Mouse (Mus musculus) cortical plate, adult 2 months (tissue): ENCODE results near the gene Wars2.

Experiments used
- CTCF ChIP-seq: fragments of 200-500 bp; IDR thresholded peaks from 2 replicates; pipeline ENCODE4 v1.5.1; 2011; ENCODE audit warnings: mild to moderate bottlenecking, control low read depth, low read length; ENCODE audit not compliant: insufficient read depth; ENCODE audit errors: extremely low read depth
- POLR2A ChIP-seq: fragments of 200-500 bp; IDR thresholded peaks from 2 replicates; pipeline ENCODE4 v1.6.1; 2011; ENCODE audit warnings: mild to moderate bottlenecking, low read length, control low read depth; ENCODE audit not compliant: insufficient read depth; ENCODE audit errors: extremely low read depth

DNA sequence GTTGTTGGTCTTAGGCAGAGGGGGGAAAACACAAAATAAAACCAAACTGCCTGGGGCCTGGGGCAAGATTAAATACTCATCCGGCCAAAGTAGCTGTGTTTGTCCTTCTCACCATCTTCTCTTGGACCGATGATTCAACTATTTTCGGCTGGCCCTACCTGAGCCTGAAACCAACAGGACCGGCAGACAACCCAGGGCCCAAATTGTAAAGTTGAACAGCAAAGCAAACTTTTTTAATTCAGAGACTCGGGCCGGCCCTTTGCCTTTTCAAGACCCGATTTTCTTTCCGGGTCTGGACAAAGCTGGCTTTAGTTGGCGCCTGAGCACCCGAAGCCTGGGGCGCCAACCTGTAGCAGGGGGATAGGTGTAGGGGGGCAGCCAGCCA is 115.5 kb downstream of the Wars2 start:
- TF ChIP-seq CTCF (no peak), POLR2A (no peak)
